Mouse (Mus musculus): ENCODE results near the gene Kmt2d. TPM values are rescaled to one million over a fixed set of nuclear protein-coding genes. Genes with fewer than 3 reads are reported as not detected.
"Not testable (repeated sequence)": the region's sequence is repeated elsewhere in the genome, so short reads cannot be mapped to it uniquely, and the experiment has no call there.

Gene Kmt2d
- total RNA-seq, 1 experiment from 2014 or later: 33.0 TPM

GRCm38 (mm10) chr15:98818171-98818570, 52.8 kb downstream of the Kmt2d start:
- ATAC-seq (replicated peaks in 1 of 2; ENCODE audit: insufficient read depth in 1 of 2, low FRiP score in 2 of 2, low TSS enrichment in 1 of 2, low read depth in 1 of 2, poor library complexity in 2 of 2, severe bottlenecking in 2 of 2): no peak

GRCm38 (mm10) chr15:98812741-98813424, 58.1 kb downstream of the Kmt2d start:
- no peak for ATAC-seq (replicated peaks in 1 of 2; ENCODE audit: insufficient read depth in 1 of 2, low FRiP score in 2 of 2, low TSS enrichment in 1 of 2, low read depth in 1 of 2, poor library complexity in 2 of 2, severe bottlenecking in 2 of 2)

- ATAC-seq (replicated peaks in 1 of 2; ENCODE audit: insufficient read depth in 1 of 2, low FRiP score in 2 of 2, low TSS enrichment in 1 of 2, low read depth in 1 of 2, poor library complexity in 2 of 2, severe bottlenecking in 2 of 2): not testable (repeated sequence)
Observed at GRCm38 (mm10) chr15:98810212-98810611, 60.8 kb downstream of the Kmt2d start.

- no peak for ATAC-seq (replicated peaks in 1 of 2; ENCODE audit: insufficient read depth in 1 of 2, low FRiP score in 2 of 2, low TSS enrichment in 1 of 2, low read depth in 1 of 2, poor library complexity in 2 of 2, severe bottlenecking in 2 of 2)
Observed at GRCm38 (mm10) chr15:98809390-98809789, 61.6 kb downstream of the Kmt2d start, which contains the start of gene Ddn. Gene Ddn (minus strand): TSS chr15:98809490.

GRCm38 (mm10) chr15:98808651-98809134, 62.3 kb downstream of the Kmt2d start:
- ATAC-seq (replicated peaks in 1 of 2; ENCODE audit: insufficient read depth in 1 of 2, low FRiP score in 2 of 2, low TSS enrichment in 1 of 2, low read depth in 1 of 2, poor library complexity in 2 of 2, severe bottlenecking in 2 of 2): no peak

GRCm38 (mm10) chr15:98807895-98808650, 62.9 kb downstream of the Kmt2d start:
- ATAC-seq (replicated peaks in 1 of 2; ENCODE audit: insufficient read depth in 1 of 2, low FRiP score in 2 of 2, low TSS enrichment in 1 of 2, low read depth in 1 of 2, poor library complexity in 2 of 2, severe bottlenecking in 2 of 2): peak in 1 of 2 experiments; percentile 29; a peak in 2 of 4 replicates

- ATAC-seq (replicated peaks in 1 of 2; ENCODE audit: insufficient read depth in 1 of 2, low FRiP score in 2 of 2, low TSS enrichment in 1 of 2, low read depth in 1 of 2, poor library complexity in 2 of 2, severe bottlenecking in 2 of 2): no peak
Observed at GRCm38 (mm10) chr15:98806809-98807770, 63.9 kb downstream of the Kmt2d start.

GRCm38 (mm10) chr15:98806071-98806808, 64.8 kb downstream of the Kmt2d start:
- ATAC-seq (replicated peaks in 1 of 2; ENCODE audit: insufficient read depth in 1 of 2, low FRiP score in 2 of 2, low TSS enrichment in 1 of 2, low read depth in 1 of 2, poor library complexity in 2 of 2, severe bottlenecking in 2 of 2): no peak

- ATAC-seq (replicated peaks in 1 of 2; ENCODE audit: insufficient read depth in 1 of 2, low FRiP score in 2 of 2, low TSS enrichment in 1 of 2, low read depth in 1 of 2, poor library complexity in 2 of 2, severe bottlenecking in 2 of 2): 0 out of 4 replicates have a peak, but pooled peaks of 1 of the 2 experiments have one; percentile 19
Observed at GRCm38 (mm10) chr15:98805324-98806040, 65.5 kb downstream of the Kmt2d start.

GRCm38 (mm10) chr15:98804054-98804453, 67.0 kb downstream of the Kmt2d start:
- peak; percentile 49 to 60; a peak in 3 of 4 replicates for ATAC-seq (replicated peaks in 1 of 2; ENCODE audit: insufficient read depth in 1 of 2, low FRiP score in 2 of 2, low TSS enrichment in 1 of 2, low read depth in 1 of 2, poor library complexity in 2 of 2, severe bottlenecking in 2 of 2)

- ATAC-seq (replicated peaks in 1 of 2; ENCODE audit: insufficient read depth in 1 of 2, low FRiP score in 2 of 2, low TSS enrichment in 1 of 2, low read depth in 1 of 2, poor library complexity in 2 of 2, severe bottlenecking in 2 of 2): no peak
Observed at GRCm38 (mm10) chr15:98802926-98803325, 68.1 kb downstream of the Kmt2d start.

- peak; percentile 35 to 61; a peak in 2 of 4 replicates for ATAC-seq (replicated peaks in 1 of 2; ENCODE audit: insufficient read depth in 1 of 2, low FRiP score in 2 of 2, low TSS enrichment in 1 of 2, low read depth in 1 of 2, poor library complexity in 2 of 2, severe bottlenecking in 2 of 2)
Observed at GRCm38 (mm10) chr15:98799396-98799795, 71.6 kb downstream of the Kmt2d start.

GRCm38 (mm10) chr15:98798903-98799302, 72.1 kb downstream of the Kmt2d start:
- ATAC-seq (replicated peaks in 1 of 2; ENCODE audit: insufficient read depth in 1 of 2, low FRiP score in 2 of 2, low TSS enrichment in 1 of 2, low read depth in 1 of 2, poor library complexity in 2 of 2, severe bottlenecking in 2 of 2): no peak

GRCm38 (mm10) chr15:98797835-98798492, 73.0 kb downstream of the Kmt2d start:
- ATAC-seq (replicated peaks in 1 of 2; ENCODE audit: insufficient read depth in 1 of 2, low FRiP score in 2 of 2, low TSS enrichment in 1 of 2, low read depth in 1 of 2, poor library complexity in 2 of 2, severe bottlenecking in 2 of 2): no peak

GRCm38 (mm10) chr15:98796803-98797595, 74.0 kb downstream of the Kmt2d start:
- ATAC-seq (replicated peaks in 1 of 2; ENCODE audit: insufficient read depth in 1 of 2, low FRiP score in 2 of 2, low TSS enrichment in 1 of 2, low read depth in 1 of 2, poor library complexity in 2 of 2, severe bottlenecking in 2 of 2): no peak
